Mouse (Mus musculus) B cell, adult 2 months (primary cell): ENCODE measurements around the gene Abca4.

ENCODE experiments used
- DNase-seq, 2 experiments: peaks; one replicate each; pipeline ENCODE4 v3.0.0; 2022

Abca4 gene

DNA sequence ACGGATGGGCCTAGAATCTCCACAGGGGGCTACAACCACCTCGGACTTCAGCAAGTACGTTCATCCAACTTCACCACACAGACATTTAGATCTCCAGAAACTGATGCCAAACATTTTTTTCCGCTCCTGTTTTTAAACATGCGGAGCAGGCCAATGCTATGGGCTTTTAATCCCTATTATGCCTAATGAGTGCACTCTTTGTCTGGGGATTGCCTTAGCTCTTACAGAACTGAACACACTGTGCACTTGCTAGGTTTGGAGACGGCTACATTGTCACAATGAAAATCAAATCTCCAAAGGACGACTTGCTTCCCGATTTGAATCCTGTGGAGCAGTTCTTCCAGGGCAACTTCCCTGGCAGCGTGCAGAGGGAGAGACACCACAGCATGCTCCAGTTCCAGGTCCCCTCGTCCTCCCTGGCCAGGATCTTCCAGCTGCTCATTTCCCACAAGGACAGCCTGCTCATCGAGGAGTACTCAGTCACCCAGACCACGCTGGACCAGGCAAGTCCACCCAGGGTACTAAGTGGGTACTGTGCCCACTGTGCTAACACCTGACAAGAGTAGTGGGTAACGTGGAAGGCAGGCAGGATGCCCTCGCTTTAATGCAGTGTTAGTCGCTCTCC is 129.4 kb downstream of the Abca4 start:
- DNase-seq, result no peak

DNA sequence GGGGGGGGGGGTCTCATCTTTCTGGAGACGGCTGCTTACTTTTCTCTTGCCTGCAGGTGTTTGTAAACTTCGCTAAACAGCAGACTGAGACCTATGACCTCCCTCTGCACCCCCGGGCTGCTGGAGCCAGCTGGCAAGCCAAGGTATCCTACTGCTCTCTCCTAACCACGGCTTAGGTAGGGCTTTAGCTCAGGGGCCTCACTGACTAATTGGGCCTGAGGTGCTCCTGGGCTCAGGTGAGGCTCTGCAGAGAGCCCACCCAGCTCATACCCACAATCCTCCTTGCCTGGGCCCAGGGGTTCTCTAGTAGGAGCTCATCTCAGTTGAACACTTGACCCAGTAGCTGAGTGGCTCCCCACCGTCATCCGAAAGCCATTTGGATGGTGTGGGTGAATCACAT is 131.8 kb downstream of the Abca4 start:
- no peak for DNase-seq

DNA sequence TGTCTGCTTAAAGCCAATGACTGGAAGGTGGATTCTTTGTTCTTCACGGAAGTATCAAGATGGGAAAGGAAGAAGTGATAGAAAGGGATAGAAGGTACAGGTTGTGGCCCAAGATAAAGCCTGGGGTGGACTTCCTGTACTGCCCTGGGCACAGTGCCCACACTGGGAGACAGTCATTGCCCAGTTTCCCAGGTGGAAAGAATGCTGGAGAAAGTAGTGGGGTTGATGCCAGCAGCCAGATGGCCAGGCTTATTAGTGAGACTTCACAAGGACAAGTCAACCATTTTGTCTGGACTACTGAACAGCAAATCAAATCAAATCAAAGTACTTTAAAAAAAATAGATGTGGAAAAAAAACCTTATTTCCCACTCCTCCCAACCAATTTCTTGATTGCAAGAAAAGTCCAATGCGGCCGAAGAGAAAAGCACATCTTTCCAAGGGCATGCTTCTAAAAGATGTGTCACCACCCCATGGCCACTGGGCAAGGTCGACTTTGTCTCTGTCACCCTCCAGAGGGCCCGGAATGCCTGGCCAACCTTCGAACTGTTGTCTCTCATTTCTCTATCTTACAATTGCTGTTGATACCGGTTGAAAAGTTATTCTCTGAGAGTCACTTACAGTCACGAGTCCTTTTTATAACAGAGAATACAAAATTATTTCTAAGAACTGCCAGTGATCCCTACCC is 132.6 kb downstream of the Abca4 start:
- DNase-seq, result no peak

DNA sequence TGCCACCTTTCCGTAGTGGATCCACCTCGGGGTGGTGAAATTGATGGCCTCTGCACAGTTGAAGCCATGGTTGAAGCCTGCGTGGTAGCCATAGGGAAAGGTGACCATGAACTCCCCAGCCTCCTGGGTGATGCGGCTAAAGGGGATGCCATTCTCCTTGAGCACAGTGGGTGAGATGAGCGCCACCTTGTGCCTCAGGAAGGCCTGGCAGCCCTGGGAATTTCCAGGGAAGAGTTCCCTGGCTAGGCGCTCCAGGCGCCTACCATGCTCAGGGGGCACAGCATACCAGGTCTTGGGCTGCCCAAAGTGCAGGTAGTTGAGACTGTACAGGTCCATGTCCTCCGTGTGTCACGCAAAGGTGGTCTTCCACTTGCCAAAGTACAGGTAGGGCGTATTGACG is 139.9 kb downstream of the Abca4 start:
- DNase-seq, result no peak

DNA sequence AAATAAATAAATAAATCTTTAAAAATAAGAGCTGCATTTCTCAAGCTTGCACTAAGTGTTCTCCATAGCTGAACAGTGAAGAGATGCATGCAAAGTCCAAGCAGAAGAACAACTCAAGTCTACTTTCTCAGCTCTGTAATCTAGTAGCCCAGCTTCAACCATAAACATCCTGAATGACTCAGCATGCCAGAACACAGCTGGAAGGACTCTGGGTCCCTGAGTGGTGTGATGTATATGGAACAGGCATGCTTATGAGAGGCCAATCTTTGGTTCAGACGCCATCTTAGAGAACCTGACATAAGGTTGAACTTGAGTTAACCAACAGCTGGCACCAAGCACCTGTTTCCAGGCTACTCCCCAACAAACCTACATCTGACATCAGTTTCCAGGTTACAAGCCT is 142.7 kb downstream of the Abca4 start:
- no peak for DNase-seq

DNA sequence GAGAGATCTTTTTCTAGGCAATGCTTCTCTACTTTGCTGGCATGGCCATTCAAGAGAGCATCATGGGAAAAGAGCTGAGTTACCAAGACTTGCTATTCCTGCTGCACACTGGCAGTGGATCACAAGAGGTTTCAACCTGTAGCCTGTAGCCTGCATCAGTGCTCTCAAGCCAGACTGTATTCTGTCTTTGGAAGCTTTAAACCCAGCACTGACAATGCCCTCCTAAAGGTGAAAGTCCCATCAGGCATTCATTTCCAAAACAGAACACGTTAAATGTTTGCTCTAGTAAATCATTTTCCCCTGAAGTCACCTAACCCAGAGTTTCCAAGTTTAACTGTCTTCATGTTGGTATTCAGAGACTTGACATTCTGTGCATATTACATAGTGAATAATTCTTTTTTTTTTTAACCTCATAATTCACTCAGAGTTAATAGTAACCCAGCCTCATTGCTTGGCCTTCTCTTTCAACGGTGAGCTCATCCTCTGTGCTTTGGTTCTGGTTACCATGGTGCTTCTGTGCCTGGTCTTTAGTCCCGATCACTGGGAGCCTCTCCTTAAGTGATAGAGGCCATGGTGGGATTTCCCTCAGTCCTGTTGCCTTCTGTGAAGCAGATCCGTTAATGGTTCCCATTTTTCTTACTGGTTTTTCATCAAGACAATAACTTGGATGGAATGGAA is 152.5 kb downstream of the Abca4 start:
- DNase-seq, result no peak

DNA sequence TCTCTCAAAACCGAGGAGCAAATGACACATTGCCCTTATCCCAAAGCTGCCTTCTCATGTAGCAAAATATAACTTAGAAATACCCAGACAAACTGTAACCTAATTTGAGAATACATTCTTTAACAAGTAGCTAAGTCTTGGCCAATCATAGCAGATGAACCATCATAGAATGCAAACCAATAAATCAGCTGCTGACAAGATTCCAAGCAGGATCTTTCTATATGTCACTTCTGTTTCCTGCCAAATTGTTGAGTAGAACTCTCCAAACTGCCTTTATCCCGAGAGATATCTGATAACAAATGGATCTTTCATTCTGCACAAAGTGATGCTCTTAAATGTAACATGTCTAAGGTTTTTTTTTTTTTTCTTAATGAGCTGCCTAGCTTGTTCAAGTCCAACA is 154.3 kb downstream of the Abca4 start:
- DNase-seq, result no peak

DNA sequence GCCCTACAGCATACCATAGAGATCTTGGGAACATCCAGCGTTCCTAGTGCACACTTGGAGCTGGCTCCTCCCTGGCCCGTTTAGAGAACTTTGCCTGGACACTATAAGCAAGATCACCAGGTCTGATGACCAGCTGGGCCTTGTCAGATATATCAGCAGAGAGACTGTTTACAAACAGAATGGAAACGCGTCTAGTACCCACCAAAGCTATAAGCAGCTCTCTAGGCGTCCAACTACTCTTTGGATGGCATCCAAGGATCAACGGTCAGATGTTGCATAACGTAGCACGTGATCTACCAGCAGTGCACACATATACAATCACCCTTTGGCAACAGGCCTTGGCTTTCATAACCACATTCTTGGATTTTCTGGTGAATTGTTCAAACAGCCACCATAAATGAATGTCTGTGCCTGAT is 154.7 kb downstream of the Abca4 start:
- DNase-seq, result no peak

DNA sequence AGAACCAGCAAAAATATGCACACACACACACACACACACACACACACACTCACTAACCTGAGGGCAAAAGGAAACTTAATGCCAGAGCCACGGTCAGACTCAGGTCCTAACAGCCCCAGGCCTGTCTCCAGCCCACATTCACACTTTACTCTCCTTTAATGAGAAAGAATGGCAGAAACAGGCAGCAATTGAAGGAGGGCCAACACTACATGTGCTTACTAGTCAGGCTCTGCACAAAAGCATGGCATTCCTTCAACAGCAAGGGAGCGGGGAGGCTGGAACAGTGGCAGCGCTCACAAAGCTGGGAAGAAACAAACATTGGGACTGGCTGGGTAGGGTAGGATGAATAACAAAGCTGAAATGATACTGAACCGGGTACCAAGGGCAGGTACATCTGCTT is 155.4 kb downstream of the Abca4 start:
- DNase-seq, result no peak

DNA sequence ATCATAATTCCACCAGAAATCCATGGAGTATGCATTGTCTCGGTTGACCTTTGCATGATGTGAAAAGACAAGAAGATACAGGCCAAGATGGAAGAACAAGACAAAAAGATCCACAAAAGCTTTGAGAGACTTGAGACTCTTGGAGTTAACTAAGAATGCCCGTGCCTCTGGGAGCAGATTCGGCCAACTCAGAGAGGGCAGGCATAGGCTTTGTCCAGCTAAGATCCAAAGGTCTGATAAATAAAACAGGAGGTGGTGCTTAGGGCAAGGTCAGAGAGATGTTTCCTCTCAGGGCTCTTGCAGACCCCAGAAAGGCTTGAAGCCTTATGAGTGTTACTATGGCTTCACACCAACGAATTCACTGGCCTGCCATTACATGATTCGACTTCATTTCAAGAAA is 155.8 kb downstream of the Abca4 start:
- no peak for DNase-seq

DNA sequence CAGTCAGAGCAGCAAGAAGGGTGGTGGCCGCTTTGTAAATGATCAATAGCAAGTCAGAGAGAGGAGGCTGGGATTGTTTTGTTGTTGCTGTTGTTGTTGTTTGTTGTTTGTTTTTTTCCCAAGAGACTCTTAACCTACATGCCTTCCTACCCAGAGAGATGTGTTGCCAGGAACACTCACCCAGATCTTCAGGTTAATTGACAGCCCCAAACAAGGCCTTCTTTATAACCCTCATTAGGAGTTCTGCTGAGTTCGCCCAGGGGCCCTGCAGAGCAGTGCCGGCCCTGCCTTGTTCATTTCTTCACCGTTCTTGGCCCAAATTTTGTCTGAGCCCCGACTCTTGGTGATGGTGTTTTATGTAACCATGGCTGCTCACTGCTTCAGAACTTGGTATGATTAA is 156.2 kb downstream of the Abca4 start:
- no peak for DNase-seq

DNA sequence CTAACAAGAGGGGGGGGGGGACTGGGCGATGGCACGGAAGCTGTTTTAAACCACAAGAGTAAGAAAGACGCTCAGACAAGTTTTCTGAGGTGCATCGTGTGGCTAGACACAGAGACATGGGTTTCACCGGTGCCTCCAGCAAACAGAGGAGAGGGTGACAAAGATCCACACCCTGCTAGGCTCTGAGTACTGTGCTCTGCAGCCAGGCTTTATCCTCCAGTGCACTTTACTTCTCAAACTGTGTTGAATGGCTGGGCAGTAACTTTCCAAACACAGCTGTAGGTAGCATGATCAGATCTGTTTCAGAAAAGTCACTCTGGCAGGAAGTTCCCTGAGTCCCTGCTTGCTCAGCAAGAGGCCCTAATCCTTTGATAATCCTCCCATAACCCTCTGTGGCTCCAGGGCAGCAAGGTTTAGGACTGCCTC is 158.1 kb downstream of the Abca4 start:
- DNase-seq, result no peak

DNA sequence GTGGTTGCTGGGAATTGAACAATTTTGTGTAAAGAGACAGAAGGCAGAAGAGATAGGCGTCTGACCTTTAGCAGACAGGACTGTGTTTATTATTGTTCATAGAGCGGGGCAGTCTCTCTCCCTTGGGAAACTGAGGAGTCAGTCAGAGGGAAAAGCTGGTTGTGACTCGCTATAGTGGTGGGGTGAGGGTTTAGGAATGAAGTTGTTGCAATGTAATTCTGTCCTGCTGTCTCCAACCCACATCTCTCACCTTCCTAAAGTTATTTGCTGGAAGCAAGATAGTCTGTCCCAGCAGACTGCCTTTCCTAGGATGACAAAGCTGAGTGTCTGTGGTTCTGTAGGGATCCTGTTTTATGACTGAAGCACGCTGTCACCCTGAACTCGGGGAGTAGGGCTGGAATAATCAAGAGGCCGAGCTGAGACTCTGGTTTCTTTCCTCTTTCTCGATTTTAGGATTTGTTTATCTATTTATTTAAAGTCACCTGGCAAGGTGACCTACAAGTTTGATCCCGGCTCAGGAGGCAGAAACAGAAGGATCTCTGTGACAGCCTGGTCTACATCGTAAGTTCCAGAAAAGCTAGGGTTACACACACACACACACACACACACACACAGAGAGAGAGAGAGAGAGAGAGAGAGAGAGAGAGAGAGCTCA is 159.6 kb downstream of the Abca4 start:
- no peak for DNase-seq

DNA sequence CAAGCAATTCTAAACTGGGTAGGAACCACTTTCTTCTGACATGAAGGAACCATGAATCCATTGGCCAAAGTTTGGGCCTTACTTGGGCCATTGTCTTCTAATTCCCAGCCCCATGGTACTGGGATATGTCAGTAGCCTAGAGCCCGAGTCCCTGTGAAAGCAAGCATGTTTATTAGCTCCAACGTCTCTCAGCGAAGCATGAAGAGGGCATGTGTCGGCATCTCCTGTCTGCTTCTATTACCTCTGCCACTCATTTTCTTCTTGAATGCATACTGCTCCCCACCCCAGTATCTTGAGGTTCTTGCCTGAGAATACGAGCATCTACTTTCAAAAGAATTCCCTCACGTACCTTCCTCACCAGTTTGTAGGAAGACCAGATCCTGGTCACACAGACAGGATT is 161.5 kb downstream of the Abca4 start:
- no peak for DNase-seq

DNA sequence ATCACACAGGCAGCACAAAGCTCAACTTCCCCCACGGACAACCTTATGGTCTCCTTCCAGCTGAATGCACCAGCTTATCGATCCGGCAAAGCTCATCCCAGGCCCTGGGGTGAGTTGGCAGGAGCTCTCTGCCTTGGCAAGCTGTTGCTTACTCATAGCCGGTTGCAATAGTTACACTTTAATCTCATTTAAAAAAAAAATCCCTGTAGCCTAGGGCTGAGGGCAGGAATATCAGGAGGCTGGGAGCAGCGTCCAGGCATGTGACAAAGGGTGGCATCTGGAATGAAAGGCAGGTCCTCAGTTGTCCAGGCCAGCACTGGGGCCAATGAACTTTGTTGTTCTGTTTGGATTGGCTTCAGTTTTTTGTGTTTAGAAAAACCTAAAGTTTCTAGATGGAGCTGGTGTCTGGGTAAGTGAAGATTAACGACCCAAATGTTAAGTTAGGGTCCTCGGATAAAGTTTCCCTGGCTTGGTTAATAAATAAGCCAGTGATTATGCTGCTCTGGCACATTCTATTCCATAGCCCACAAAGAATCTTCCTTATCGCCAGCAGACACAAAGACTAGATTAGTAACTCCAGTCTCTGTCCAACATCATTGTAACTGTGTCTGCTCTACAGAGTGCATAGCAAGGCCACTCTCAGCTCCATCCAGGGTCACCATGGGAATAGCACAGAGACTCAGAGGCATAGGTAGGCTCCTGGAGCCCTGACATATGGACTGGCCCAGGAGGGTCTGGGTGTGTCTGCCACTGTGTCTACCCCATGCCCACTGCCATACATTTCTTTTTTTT is 162.2 kb downstream of the Abca4 start:
- DNase-seq, result no peak

DNA sequence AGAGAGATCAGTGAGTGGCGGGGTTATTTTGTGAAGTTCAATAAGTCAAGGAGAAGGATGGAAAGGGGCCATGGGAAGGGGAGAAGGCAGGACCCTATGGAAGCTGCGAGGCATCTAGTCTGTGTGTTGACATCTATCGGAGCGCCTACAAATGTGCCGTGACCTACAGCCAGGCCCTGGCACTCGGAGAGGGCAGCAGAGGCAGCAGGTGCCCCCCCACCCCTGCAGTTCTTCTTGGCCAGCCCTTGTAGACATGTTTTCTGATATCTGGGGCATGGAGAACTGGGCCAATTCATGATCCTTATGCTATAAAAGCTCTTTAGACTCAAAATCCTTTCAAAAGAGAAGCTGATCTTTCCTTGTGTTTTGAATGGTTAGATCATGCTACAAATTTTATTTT is 163.5 kb downstream of the Abca4 start:
- DNase-seq, result no peak

DNA sequence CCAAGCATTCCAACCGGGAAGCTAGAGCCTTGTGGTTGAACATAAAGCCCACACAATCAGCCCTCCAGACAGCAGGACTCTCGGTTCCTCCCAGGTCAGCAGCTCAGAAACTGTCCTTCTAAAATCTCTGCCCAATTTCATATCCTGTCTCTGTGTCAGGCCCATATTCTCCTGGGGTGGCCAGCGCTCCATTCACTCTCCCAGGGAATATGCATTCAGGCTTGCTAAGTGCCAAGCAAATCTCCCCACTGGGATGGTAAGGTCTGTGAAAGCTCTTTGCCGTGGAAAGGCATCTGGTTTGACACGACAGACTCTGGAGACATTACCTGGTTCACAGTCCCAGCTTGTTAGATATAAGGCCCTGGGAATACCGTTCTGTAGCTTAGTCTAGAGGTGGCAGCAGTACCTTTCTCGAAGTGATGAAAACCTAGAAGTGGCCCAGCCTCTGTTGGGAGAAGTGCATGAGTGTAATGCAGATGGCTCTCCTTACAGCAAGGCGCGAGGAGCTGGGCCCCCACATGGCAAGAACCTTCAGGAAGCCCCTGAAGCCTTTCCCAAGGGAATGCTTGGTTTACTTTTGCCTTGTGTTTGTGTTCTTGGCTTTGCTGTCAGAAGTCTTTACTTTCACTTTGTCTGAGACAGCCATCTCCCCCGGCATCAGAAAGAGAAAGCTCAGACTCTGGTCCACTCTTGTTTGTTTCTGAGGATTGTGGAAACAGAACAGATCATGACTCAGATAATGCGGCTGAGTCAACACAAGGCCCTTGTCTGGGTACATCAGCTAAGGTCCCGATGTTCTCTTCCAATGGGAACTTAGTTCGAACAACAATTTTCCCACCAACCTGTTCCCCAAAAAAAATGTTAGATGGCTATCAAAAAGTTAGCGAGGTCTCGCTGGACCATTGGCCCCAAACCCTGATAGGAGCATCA is 164.3 kb downstream of the Abca4 start:
- no peak for DNase-seq

DNA sequence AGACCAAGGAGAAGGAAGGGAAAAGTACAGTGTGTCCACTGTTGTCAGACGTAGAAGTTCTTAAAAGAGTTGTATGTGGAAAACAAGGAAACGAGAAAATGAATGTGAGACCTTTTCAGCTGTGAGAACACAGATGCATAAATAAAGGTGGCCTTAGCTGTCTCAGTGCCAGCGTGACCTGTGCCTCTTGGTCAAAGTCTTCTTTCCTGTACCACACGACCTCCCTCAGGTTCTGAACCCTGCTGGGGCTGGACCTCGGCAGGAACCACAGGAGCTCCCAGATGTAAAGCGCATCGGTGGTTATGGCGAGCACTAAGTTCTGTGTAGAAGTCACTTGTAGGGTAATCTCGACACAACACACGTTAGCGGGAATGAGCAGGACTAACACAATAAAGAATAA is 165.3 kb downstream of the Abca4 start:
- no peak for DNase-seq

DNA sequence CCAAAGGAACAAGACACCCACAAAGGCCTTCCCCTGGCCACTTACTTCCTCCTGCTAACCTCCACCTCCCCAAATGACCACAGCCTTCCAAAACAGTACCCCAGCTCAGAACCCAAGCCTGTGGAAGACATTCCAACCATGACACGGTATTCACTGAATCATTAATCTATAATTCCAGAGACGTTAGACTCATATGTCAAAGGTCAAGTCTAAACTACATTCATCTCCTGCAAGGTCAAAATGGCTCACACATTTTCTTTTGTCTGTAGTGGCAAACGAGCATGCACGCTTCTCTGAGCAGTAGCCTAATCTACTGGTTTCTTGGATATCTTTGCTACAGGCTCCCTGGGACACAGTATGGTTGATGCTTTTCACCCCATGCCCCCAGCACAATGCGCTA is 166.2 kb downstream of the Abca4 start:
- no peak for DNase-seq

DNA sequence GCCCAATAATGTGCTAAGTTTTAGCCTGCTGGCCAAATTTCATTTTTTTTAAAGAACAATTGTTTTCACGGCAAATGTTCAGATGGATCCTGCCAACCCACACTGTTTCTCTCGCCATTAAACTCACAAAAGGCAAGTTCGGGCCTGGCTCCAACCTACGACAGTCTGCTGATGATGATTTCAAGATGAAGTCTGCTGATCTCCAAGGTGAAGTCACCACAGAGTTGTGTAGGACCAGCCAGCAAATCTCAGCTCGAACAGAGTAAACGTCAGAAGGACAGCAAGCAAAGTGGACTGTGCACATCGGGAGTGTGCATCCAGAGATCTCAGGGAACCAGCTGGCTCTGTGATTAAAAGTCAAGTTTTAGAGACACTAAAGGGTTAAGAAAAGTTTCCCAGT is 166.6 kb downstream of the Abca4 start:
- DNase-seq, result no peak

DNA sequence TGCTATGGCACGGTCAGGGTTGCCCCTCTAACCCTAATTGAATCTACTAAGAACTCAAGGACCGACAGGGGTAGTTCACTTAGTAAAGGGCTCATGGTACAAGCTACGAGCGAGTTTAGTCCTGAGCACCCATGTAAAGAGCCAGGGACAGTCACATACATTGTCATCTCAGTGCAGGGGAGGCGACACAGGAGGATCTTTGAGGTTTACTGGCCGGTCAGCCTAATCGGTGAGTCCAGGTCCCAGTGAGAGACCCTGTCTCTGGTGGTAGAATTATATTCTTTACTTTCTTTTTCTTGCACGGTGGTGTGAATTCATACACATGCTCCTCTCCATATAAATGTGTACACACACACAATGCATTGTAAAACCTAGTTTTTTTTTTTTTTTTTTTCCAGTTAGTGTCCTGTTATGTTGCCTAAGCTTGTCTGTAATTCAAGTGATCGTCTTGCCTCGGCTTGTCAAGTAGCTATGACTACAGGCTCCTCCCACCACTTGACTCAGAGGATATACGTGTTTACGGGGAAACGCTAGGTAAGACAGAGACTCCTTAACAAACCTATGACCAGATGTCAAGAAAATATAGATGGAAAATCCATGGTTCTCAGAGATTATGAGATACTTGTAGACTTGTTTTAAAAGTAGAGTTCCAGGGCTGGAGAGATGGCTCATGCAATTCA is 167.3 kb downstream of the Abca4 start:
- no peak for DNase-seq
